Comparison of ENCODE assay signal across 8 mouse cellular contexts in the genomic region with DNA sequence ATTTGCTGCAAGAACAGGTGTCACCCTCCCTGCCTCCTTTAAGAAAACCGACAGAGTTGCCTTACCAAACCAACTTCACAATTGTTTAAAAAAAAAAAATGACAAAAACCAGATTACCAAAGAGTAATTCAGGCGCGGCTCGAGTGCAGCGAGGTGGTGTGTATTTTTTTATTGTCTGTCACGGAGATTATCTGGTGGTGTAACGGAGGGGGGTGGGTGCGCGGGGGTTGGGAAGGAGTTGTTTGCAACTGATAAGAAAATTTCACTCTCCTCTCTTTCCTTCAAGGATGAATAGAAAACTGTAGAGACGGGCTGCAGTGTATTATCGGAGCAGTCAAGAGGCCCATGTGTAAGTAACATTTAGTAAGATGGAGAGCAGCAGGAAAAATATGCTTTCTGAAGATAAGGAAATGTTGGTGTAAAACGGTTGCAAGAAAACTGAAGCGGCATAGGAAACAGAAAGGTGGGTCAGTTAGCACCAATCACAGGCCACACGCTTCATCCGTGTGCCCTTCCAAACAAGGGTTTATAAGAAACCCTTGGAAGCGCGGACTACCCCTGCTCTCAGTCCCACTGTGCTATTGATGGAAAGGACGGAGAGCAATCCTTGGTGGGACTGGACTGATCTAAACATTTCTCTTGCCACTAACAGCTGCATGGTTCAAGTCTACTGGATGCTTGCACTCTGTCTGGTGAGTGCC. TPM values are rescaled to one million over a fixed set of nuclear protein-coding genes. Genes with fewer than 3 reads are reported as not detected.
DNase-seq lines count a peak whose midpoint lies in the region; ATAC-seq and TF ChIP-seq lines count a peak whose summit lies in the region.

No protein-coding gene starts in this region.

- TF ChIP-seq RAD21 in MEL (IDR thresholded peaks at IDR 0.05; ENCODE audit: low read depth, low read length), result no peak

- WGBS in heart, embryonic 10.5 days, result 28% methylated on average over 18 of the region's 18 CpGs
- 17% methylated on average over 18 of the region's 18 CpGs for WGBS in heart, postnatal 0 days
- 45% methylated on average over 18 of the region's 18 CpGs for WGBS in midbrain, embryonic 10.5 days

- peak overlapping the region; percentile 42 for H3K4me3 ChIP-seq in heart, embryonic 10.5 days
- H3K4me3 ChIP-seq in MEL (ENCODE audit: control insufficient read depth in 1 of 2, insufficient read depth in 1 of 2, low read depth in 2 of 2, low read length in 2 of 2), result peak overlapping the region; percentile 58 to 96
- peak overlapping the region; percentile 41 for H3K4me3 ChIP-seq in heart, postnatal 0 days (ENCODE audit: low read depth, low read length)
- H3K4me3 ChIP-seq in midbrain, embryonic 10.5 days, result peak overlapping the region; percentile 11; the same call in 1 of the 2 replicates

- peak; percentile 98 to 99 for TF ChIP-seq EP300 in MEL (IDR thresholded peaks at IDR 0.05; ENCODE audit: low read depth in 1 of 2, low read length in 2 of 2)
- no peak for TF ChIP-seq EP300 in heart, postnatal 0 days (IDR thresholded peaks at IDR 0.05; ENCODE audit: low read depth)

- H3K4me1 ChIP-seq in heart, embryonic 10.5 days, result 0 out of 2 replicates have a peak, but pooled peaks cover 6% of the 10 kb centered on the region
- peaks cover 8 to 33% of the 10 kb centered on the region in 2 experiments for H3K4me1 ChIP-seq in MEL (ENCODE audit: control insufficient read depth in 1 of 2, insufficient read depth in 2 of 2, low read length in 2 of 2)
- peaks cover 9% of the 10 kb centered on the region; the same call in 1 of the 2 replicates for H3K4me1 ChIP-seq in heart, postnatal 0 days (ENCODE audit: control insufficient read depth, insufficient read depth)
- peaks cover 11% of the 10 kb centered on the region for H3K4me1 ChIP-seq in midbrain, embryonic 10.5 days

- H3K9ac ChIP-seq in MEL (ENCODE audit: control insufficient read depth, low read depth, low read length, poor library complexity, severe bottlenecking), result peak overlapping the region; percentile 80
- no peak overlapping the region; the same call in 1 of the 2 replicates for H3K9ac ChIP-seq in heart, postnatal 0 days (replicated peaks; ENCODE audit: low read depth, low read length)

- no peak for ATAC-seq in heart, postnatal 0 days (ENCODE audit: insufficient read depth, low read depth)

- TF ChIP-seq POLR2A in MEL (IDR thresholded peaks at IDR 0.05; ENCODE audit: control insufficient read depth in 1 of 2, insufficient read depth in 1 of 2, low read depth in 1 of 2, low read length in 2 of 2, poor library complexity in 1 of 2), result peak; percentile 57 to 90; a peak in 3 of 4 replicates

- no peaks in the 10 kb centered on the region for H3K36me3 ChIP-seq in heart, embryonic 10.5 days
- H3K36me3 ChIP-seq in MEL (ENCODE audit: control insufficient read depth in 1 of 2, insufficient read depth in 2 of 2, low read length in 2 of 2), result peaks cover 0 to 27% of the 10 kb centered on the region in 2 experiments; a peak in 2 of 4 replicates
- no peaks in the 10 kb centered on the region for H3K36me3 ChIP-seq in heart, postnatal 0 days (replicated peaks; ENCODE audit: control insufficient read depth, insufficient read depth, low read length)
- H3K36me3 ChIP-seq in midbrain, embryonic 10.5 days, result no peaks in the 10 kb centered on the region

- peak; percentile 84 for DNase-seq in heart, embryonic 10.5 days (ENCODE audit: low spot score)
- DNase-seq in heart, adult 8-10 months (ENCODE audit: low spot score), result no peak
- DNase-seq in MEL (ENCODE audit: low read depth, low spot score), result peak; percentile 97
- DNase-seq in heart, postnatal 0 days (ENCODE audit: low spot score), result no peak
- DNase-seq in midbrain, embryonic 10.5 days (ENCODE audit: low spot score), result no peak
- no peak for DNase-seq in adrenal gland, postnatal 10 days
- no peak for DNase-seq in Muller cell, postnatal 12 days (ENCODE audit: inconsistent ontology term)
- no peak for DNase-seq in embryo, embryonic 10 days (ENCODE audit: low spot score)

- no peaks in the 10 kb centered on the region for H3K9me3 ChIP-seq in heart, embryonic 10.5 days
- no peaks in the 10 kb centered on the region for H3K9me3 ChIP-seq in MEL (replicated peaks; ENCODE audit: insufficient read depth, low read length)
- H3K9me3 ChIP-seq in heart, postnatal 0 days (replicated peaks; ENCODE audit: control insufficient read depth, low read length), result no peaks in the 10 kb centered on the region
- H3K9me3 ChIP-seq in midbrain, embryonic 10.5 days (replicated peaks), result no peaks in the 10 kb centered on the region

- peak overlapping the region; percentile 72 for H3K27ac ChIP-seq in heart, embryonic 10.5 days
- peak overlapping the region; percentile 100 for H3K27ac ChIP-seq in MEL (ENCODE audit: control insufficient read depth, low read depth, low read length)
- H3K27ac ChIP-seq in heart, postnatal 0 days (ENCODE audit: low read depth), result peak overlapping the region; percentile 26; the same call in 1 of the 2 replicates
- peak overlapping the region; percentile 42 for H3K27ac ChIP-seq in midbrain, embryonic 10.5 days (replicated peaks)

- TF ChIP-seq CTCF in MEL (IDR thresholded peaks at IDR 0.05 in 2 of 3, conservative IDR thresholded peaks at IDR 0.05 in 1 of 3; ENCODE audit: control insufficient read depth in 1 of 3, insufficient read depth in 1 of 3, low read depth in 2 of 3, low read length in 3 of 3, poor library complexity in 1 of 3, severe bottlenecking in 1 of 3), result no peak
- TF ChIP-seq CTCF in heart, postnatal 0 days (IDR thresholded peaks at IDR 0.05; ENCODE audit: low read depth), result no peak

- H3K79me2 ChIP-seq in MEL (ENCODE audit: control insufficient read depth, insufficient read depth, low read length, poor library complexity), result peaks cover 13% of the 10 kb centered on the region

- peak overlapping the region; percentile 68 for H3K4me2 ChIP-seq in heart, postnatal 0 days (ENCODE audit: low read depth, low read length)

- H3K27me3 ChIP-seq in heart, embryonic 10.5 days (ENCODE audit: insufficient read depth, poor library complexity, severe bottlenecking), result no peaks in the 10 kb centered on the region
- no peaks in the 10 kb centered on the region for H3K27me3 ChIP-seq in MEL (ENCODE audit: control insufficient read depth in 1 of 2, insufficient read depth in 2 of 2, low read length in 2 of 2)
- no peaks in the 10 kb centered on the region for H3K27me3 ChIP-seq in heart, postnatal 0 days (ENCODE audit: control insufficient read depth, insufficient read depth, low read length)
- no peaks in the 10 kb centered on the region for H3K27me3 ChIP-seq in midbrain, embryonic 10.5 days (ENCODE audit: low read depth, poor library complexity, severe bottlenecking)

TF ChIP-seq in MEL, 35 proteins besides CTCF, POLR2A, EP300 and RAD21 (continues in another document):
- TF ChIP-seq MAFK (IDR thresholded peaks at IDR 0.05; ENCODE audit: borderline replicate concordance, low read depth, low read length), result no peak
- peak; percentile 44; the same call in 1 of the 2 replicates for TF ChIP-seq MEF2A (IDR thresholded peaks at IDR 0.05; ENCODE audit: extremely low read depth, insufficient replicate concordance, low read depth, low read length, poor library complexity, severe bottlenecking)
- TF ChIP-seq ZNF384 (IDR thresholded peaks at IDR 0.05; ENCODE audit: low read depth, low read length), result peak; percentile 96
- peak; percentile 67 for TF ChIP-seq MXI1 (IDR thresholded peaks at IDR 0.05; ENCODE audit: low read depth, low read length)
- TF ChIP-seq GATA1 (IDR thresholded peaks at IDR 0.05; ENCODE audit: low read depth, low read length), result peak; percentile 98
- TF ChIP-seq JUND (IDR thresholded peaks at IDR 0.05; ENCODE audit: low read depth, low read length), result peak; percentile 65; the same call in 1 of the 2 replicates
- peak; percentile 98 for TF ChIP-seq TCF12 (IDR thresholded peaks at IDR 0.05; ENCODE audit: low read depth, low read length)
- TF ChIP-seq ETS1 (IDR thresholded peaks at IDR 0.05; ENCODE audit: low read depth, low read length), result peak; percentile 96
- no peak for TF ChIP-seq UBTF (IDR thresholded peaks at IDR 0.05; ENCODE audit: borderline replicate concordance, insufficient read depth, low read depth, low read length)
- peak; percentile 81; the same call in 1 of the 2 replicates for TF ChIP-seq RCOR1 (IDR thresholded peaks at IDR 0.05; ENCODE audit: low read depth, low read length)
- peak; percentile 87 for TF ChIP-seq POLR2AphosphoS5 (IDR thresholded peaks at IDR 0.05; ENCODE audit: borderline replicate concordance, low read depth, low read length)
- TF ChIP-seq CHD1 (IDR thresholded peaks at IDR 0.05; ENCODE audit: low read depth, low read length), result peak; percentile 40
- 0 out of 2 replicates have a peak, but pooled peaks have one; percentile 9 for TF ChIP-seq ELF1 (IDR thresholded peaks at IDR 0.05; ENCODE audit: low read depth, low read length)
- no peak for TF ChIP-seq GABPA (IDR thresholded peaks at IDR 0.05; ENCODE audit: low read depth, low read length)
- TF ChIP-seq USF2 (IDR thresholded peaks at IDR 0.05; ENCODE audit: borderline replicate concordance in 1 of 2, insufficient read depth in 1 of 2, low read depth in 1 of 2, low read length in 2 of 2), result no peak
- TF ChIP-seq NRF1 (IDR thresholded peaks at IDR 0.05; ENCODE audit: insufficient read depth, low read depth, low read length, poor library complexity, severe bottlenecking), result no peak
- TF ChIP-seq TBP (IDR thresholded peaks at IDR 0.05; ENCODE audit: low read depth, low read length), result peak; percentile 97
- 0 out of 2 replicates have a peak, but pooled peaks have one; percentile 31 for TF ChIP-seq ZKSCAN1 (IDR thresholded peaks at IDR 0.05; ENCODE audit: low read depth, low read length)
- 0 out of 2 replicates have a peak, but pooled peaks have one; percentile 22 for TF ChIP-seq USF1 (IDR thresholded peaks at IDR 0.05; ENCODE audit: low read depth, low read length)
- TF ChIP-seq ZC3H11A (IDR thresholded peaks at IDR 0.05; ENCODE audit: low read depth, low read length), result 0 out of 2 replicates have a peak, but pooled peaks have one; percentile 17
- peak; percentile 89 for TF ChIP-seq SIN3A (IDR thresholded peaks at IDR 0.05; ENCODE audit: low read length)
- peak; percentile 98 for TF ChIP-seq TAL1 (IDR thresholded peaks at IDR 0.05; ENCODE audit: low read length)

RNA-seq across cellular contexts. Expression of gene Cdk17, which starts 17.2 kb away (rescaled TPM):
- polyA plus RNA-seq in heart, embryonic 10.5 days (2016; fragmentation: Nextera tagmentation; extraction: Ambion mirVana), result 16.4 and 20.0 TPM in 2 replicates
- 10 to 100 TPM; 12.3 to 18.1 (median 16.0) TPM for total RNA-seq in heart, adult 8-10 months (2022)
- total RNA-seq in MEL (2012; rRNA removed), result 25.6 and 28.9 TPM in 2 replicates
- polyA plus RNA-seq in MEL (2012; ENCODE audit: insufficient read depth in 1 of 2, insufficient read length in 2 of 2, low read depth in 1 of 2, low replicate concordance in 2 of 2, missing spikeins in 1 of 2), result 100 to 1,000 TPM in 1 of 2 experiments, 10 to 100 TPM in 1; 32.9 to 155 TPM
- total RNA-seq in heart, postnatal 0 days (2014; rRNA removed; ENCODE audit: low replicate concordance), result 40.2 and 41.2 TPM in 2 replicates
- polyA plus RNA-seq in heart, postnatal 0 days (2015; fragmentation: Nextera tagmentation; extraction: Ambion mirVana), result 11.9 and 12.3 TPM in 2 replicates
- 20.1 and 24.3 TPM in 2 replicates for polyA plus RNA-seq in midbrain, embryonic 10.5 days (2016; fragmentation: Nextera tagmentation; extraction: Ambion mirVana)
- 10 to 100 TPM; 37.3 to 38.7 TPM for total RNA-seq in adrenal gland, postnatal 10 days (2021)

Comparison
In these comparisons a context has a peak if more than half of its experiments do, and no peak if none do; other contexts are left out.
1. DNase-seq: peak in heart, embryonic 10.5 days (single experiment) and MEL (single experiment); none in heart, adult 8-10 months (single experiment), heart, postnatal 0 days (single experiment), midbrain, embryonic 10.5 days (single experiment), adrenal gland, postnatal 10 days (single experiment), Muller cell, postnatal 12 days (single experiment) and embryo, embryonic 10 days (single experiment).
2. H3K27ac ChIP-seq: peak in every context shown above with its lines; median percentile 100 in MEL; 72 in heart, embryonic 10.5 days; 42 in midbrain, embryonic 10.5 days; 26 in heart, postnatal 0 days.
3. H3K4me3 ChIP-seq: peak in every context shown above with its lines; median percentile 77 in MEL; 42 in heart, embryonic 10.5 days; 41 in heart, postnatal 0 days; 11 in midbrain, embryonic 10.5 days.